Mouse (Mus musculus) liver, embryonic 11.5 days (tissue): ENCODE measurements at regions not wholly inside any gene's neighbourhood (a gene's known extent, or its start where the extent isn't known, plus 50 kb on each side); places are given as distances from the start of the nearest gene placed in this dataset.
"Not testable (repeated sequence)": the region's sequence is repeated elsewhere in the genome, so short reads cannot be mapped to it uniquely, and the experiment has no call there.

Experiments
- ATAC-seq: fragments of 200-750 bp; cut with Nextera tagmentation; replicated peaks from 2 replicates; pipeline ENCODE4 v1.8.0; 2017; ENCODE audit warnings: moderate number of reproducible peaks, mild to moderate bottlenecking, moderate TSS enrichment, moderate library complexity; ENCODE audit not compliant: low FRiP score
- DNase-seq: peaks from one replicate; pipeline ENCODE4 v3.0.0-alpha.2; 2017; ENCODE audit warnings: low spot score
- H3K27ac ChIP-seq: fragments of 300-500 bp; sonication (generic); 2 replicates; pipeline ENCODE4 v1.5.1; 2014; ENCODE audit warnings: mild to moderate bottlenecking, low read depth, low read length, control low read depth
- H3K27me3 ChIP-seq: fragments of 300-500 bp; sonication (generic); replicated peaks from 2 replicates; pipeline ENCODE4 v1.6.1; 2014; ENCODE audit warnings: low read length, mixed read lengths; ENCODE audit not compliant: control insufficient read depth, insufficient read depth
- H3K36me3 ChIP-seq: fragments of 300-500 bp; sonication (generic); 2 replicates; pipeline ENCODE4 v1.6.1; 2014; ENCODE audit warnings: mild to moderate bottlenecking, low read length, moderate library complexity, mixed read lengths; ENCODE audit not compliant: control insufficient read depth, insufficient read depth
- H3K4me1 ChIP-seq: fragments of 300-500 bp; sonication (generic); replicated peaks from 2 replicates; pipeline ENCODE4 v1.6.1; 2014; ENCODE audit warnings: low read length, mixed read lengths; ENCODE audit not compliant: control insufficient read depth, insufficient read depth
- H3K4me2 ChIP-seq: fragments of 300-500 bp; sonication (generic); 2 replicates; pipeline ENCODE4 v1.6.1; 2014; ENCODE audit warnings: mild to moderate bottlenecking, control low read depth, moderate library complexity
- H3K4me3 ChIP-seq: fragments of 300-500 bp; sonication (generic); 2 replicates; pipeline ENCODE4 v1.5.1; 2014; ENCODE audit warnings: low read depth, low read length, control low read depth
- H3K9ac ChIP-seq: fragments of 300-500 bp; sonication (generic); 2 replicates; pipeline ENCODE4 v1.6.1; 2014; ENCODE audit warnings: low read depth, low read length, control low read depth
- H3K9me3 ChIP-seq: fragments of 300-500 bp; sonication (generic); 2 replicates; pipeline ENCODE4 v1.6.1; 2016; ENCODE audit warnings: low read length, inconsistent platforms, mixed read lengths; ENCODE audit not compliant: control insufficient read depth
- WGBS: fragments of 180-500 bp; shearing (Covaris S2); extraction: QIAGEN DNeasy Blood & Tissue Kit; methylation state at CpG from one replicate; pipeline ENCODE4 v1.1.7; 2014; 5-methylcytosine and 5-hydroxymethylcytosine counted together

- Histone ChIP-seq H3K27me3 (no peaks in the 10 kb centered on the region), H3K9me3 (no peaks in the 10 kb centered on the region), H3K9ac (no peak overlapping the region), H3K27ac (no peak overlapping the region), H3K4me1 (no peaks in the 10 kb centered on the region), H3K4me3 (no peak overlapping the region), H3K36me3 (no peaks in the 10 kb centered on the region), H3K4me2 (no peak overlapping the region)
- no peak for DNase-seq
- WGBS: 63% methylated on average over 2 of the region's 2 CpGs
- ATAC-seq: no peak
These were observed 133.3 kb upstream of the Slc13a1 start for GRCm38 (mm10) chr6:24301146-24301545.

GRCm38 (mm10) chr6:24298562-24299212 lies 130.8 kb upstream of the Slc13a1 start:
- DNase-seq (no peak), ATAC-seq (no peak)
- Histone ChIP-seq H3K4me1 (no peaks in the 10 kb centered on the region), H3K27ac (no peak overlapping the region), H3K4me3 (no peak overlapping the region), H3K36me3 (no peaks in the 10 kb centered on the region), H3K9me3 (no peaks in the 10 kb centered on the region), H3K27me3 (no peaks in the 10 kb centered on the region), H3K4me2 (no peak overlapping the region), H3K9ac (no peak overlapping the region)
- WGBS: 81% methylated on average over 5 of the region's 5 CpGs

GRCm38 (mm10) chr6:24288757-24289156 lies 120.9 kb upstream of the Slc13a1 start:
- not testable (repeated sequence) for DNase-seq, H3K36me3 ChIP-seq, H3K27me3 ChIP-seq, H3K4me2 ChIP-seq, H3K9me3 ChIP-seq, H3K4me1 ChIP-seq, H3K27ac ChIP-seq, ATAC-seq, H3K4me3 ChIP-seq, H3K9ac ChIP-seq
- 69% methylated on average over 2 of the region's 2 CpGs for WGBS

GRCm38 (mm10) chr6:24272821-24273220 lies 104.9 kb upstream of the Slc13a1 start:
- Histone ChIP-seq H3K4me3 (no peak overlapping the region), H3K9ac (no peak overlapping the region), H3K27me3 (no peaks in the 10 kb centered on the region), H3K9me3 (no peaks in the 10 kb centered on the region), H3K4me1 (no peaks in the 10 kb centered on the region), H3K4me2 (no peak overlapping the region), H3K36me3 (no peaks in the 10 kb centered on the region), H3K27ac (no peak overlapping the region)
- 70% methylated on average over 5 of the region's 5 CpGs for WGBS
- ATAC-seq (no peak), DNase-seq (no peak)

- no peak for DNase-seq
- Histone ChIP-seq H3K9ac (no peak overlapping the region), H3K4me3 (no peak overlapping the region), H3K4me2 (no peak overlapping the region), H3K27me3 (no peaks in the 10 kb centered on the region), H3K27ac (no peak overlapping the region), H3K36me3 (no peaks in the 10 kb centered on the region), H3K4me1 (no peaks in the 10 kb centered on the region), H3K9me3 (no peaks in the 10 kb centered on the region)
- ATAC-seq: no peak
- WGBS: 69% methylated on average over 3 of the region's 3 CpGs
These were observed 101.7 kb upstream of the Slc13a1 start for GRCm38 (mm10) chr6:24269633-24270032.

GRCm38 (mm10) chr6:24263796-24264195 lies 95.9 kb upstream of the Slc13a1 start:
- Histone ChIP-seq H3K36me3 (no peaks in the 10 kb centered on the region), H3K4me1 (no peaks in the 10 kb centered on the region), H3K4me3 (no peak overlapping the region), H3K9ac (no peak overlapping the region), H3K9me3 (no peaks in the 10 kb centered on the region), H3K27ac (no peak overlapping the region), H3K27me3 (no peaks in the 10 kb centered on the region), H3K4me2 (no peak overlapping the region)
- ATAC-seq: no peak
- DNase-seq: no peak
- 79% methylated on average over 4 of the region's 4 CpGs for WGBS

- no peak overlapping the region for H3K9ac ChIP-seq
- no peaks in the 10 kb centered on the region for H3K36me3 ChIP-seq
- no peaks in the 10 kb centered on the region for H3K27me3 ChIP-seq
- peak; percentile 31; the same call in 1 of the 2 replicates for ATAC-seq
- WGBS: 76% methylated on average over 5 of the region's 5 CpGs
- H3K27ac ChIP-seq: no peak overlapping the region
- no peak for DNase-seq
- H3K4me2 ChIP-seq: no peak overlapping the region
- H3K9me3 ChIP-seq: no peaks in the 10 kb centered on the region
- no peaks in the 10 kb centered on the region for H3K4me1 ChIP-seq
- H3K4me3 ChIP-seq: no peak overlapping the region
These were observed 94.7 kb upstream of the Slc13a1 start for GRCm38 (mm10) chr6:24262578-24262977.

GRCm38 (mm10) chr6:24245591-24245990 lies 77.7 kb upstream of the Slc13a1 start:
- 78% methylated on average over 1 of the region's 1 CpGs for WGBS
- no peak for ATAC-seq
- no peak overlapping the region for H3K9ac ChIP-seq
- H3K4me2 ChIP-seq: no peak overlapping the region
- H3K4me3 ChIP-seq: no peak overlapping the region
- no peak for DNase-seq
- H3K4me1 ChIP-seq: no peaks in the 10 kb centered on the region
- no peaks in the 10 kb centered on the region for H3K27me3 ChIP-seq
- H3K27ac ChIP-seq: no peak overlapping the region
- H3K9me3 ChIP-seq: no peaks in the 10 kb centered on the region
- no peaks in the 10 kb centered on the region for H3K36me3 ChIP-seq

GRCm38 (mm10) chr6:24238541-24238940 lies 70.6 kb upstream of the Slc13a1 start:
- Histone ChIP-seq H3K27ac (no peak overlapping the region), H3K4me1 (no peaks in the 10 kb centered on the region), H3K4me3 (no peak overlapping the region), H3K27me3 (no peaks in the 10 kb centered on the region), H3K36me3 (no peaks in the 10 kb centered on the region), H3K9ac (no peak overlapping the region), H3K4me2 (no peak overlapping the region), H3K9me3 (no peaks in the 10 kb centered on the region)
- DNase-seq (no peak), ATAC-seq (no peak)
- 31% methylated on average over 1 of the region's 1 CpGs for WGBS
